Mouse (Mus musculus): ENCODE results near the gene Slc22a21.
"Not testable (repeated sequence)": the region's sequence is repeated elsewhere in the genome, so short reads cannot be mapped to it uniquely, and the experiment has no call there.

GRCm38 (mm10) chr11:54002761-54003717 lies 22.9 kb upstream of the Slc22a21 start:
- TF ChIP-seq JUN (IDR thresholded peaks at IDR 0.05; ENCODE audit: insufficient read depth, low read depth, low read length); POLR2A (IDR thresholded peaks at IDR 0.05; ENCODE audit: low read depth, low read length); E2F4 (IDR thresholded peaks at IDR 0.05; ENCODE audit: insufficient replicate concordance, low read depth, low read length); CHD2 (IDR thresholded peaks at IDR 0.05; ENCODE audit: low read length): not testable (repeated sequence)
- TF ChIP-seq CTCF (conservative IDR thresholded peaks at IDR 0.05 in 1 of 2, IDR thresholded peaks at IDR 0.05 in 1 of 2; ENCODE audit: low read depth in 2 of 2, low read length in 2 of 2) = peak; percentile 57 to 97
